Mouse (Mus musculus) retina, adult 2 months (tissue): Measurements from ENCODE around the gene Cpsf6.

Source experiments
- DNase-seq: peaks from one replicate; pipeline ENCODE4 v3.0.0-alpha.2; 2012; ENCODE audit warnings: low read depth, low spot score

The Cpsf6 gene

DNA sequence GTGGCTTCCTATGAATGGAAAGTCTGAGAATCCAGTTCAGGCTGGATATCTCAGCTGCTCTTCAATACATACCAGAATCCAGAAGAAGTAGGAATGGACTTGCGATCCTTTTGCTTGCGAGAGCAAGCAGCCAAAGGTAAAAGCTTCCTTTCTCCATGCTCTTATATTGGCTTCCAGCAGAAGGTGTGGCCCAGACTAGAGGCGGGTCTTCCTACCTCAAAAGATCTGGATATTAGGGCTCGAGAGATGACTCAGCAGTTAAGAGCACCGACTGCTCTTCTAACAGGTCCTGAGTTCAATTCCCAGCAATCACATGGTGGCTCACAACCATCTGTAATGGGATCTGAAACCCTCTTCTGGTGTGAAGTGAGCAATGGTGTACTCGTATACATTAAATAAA, at the start of gene Cpsf6:
Gene Cpsf6 (minus strand): TSS at position 108 of the 400 bp plus-strand sequence.
- no peak for DNase-seq

DNA sequence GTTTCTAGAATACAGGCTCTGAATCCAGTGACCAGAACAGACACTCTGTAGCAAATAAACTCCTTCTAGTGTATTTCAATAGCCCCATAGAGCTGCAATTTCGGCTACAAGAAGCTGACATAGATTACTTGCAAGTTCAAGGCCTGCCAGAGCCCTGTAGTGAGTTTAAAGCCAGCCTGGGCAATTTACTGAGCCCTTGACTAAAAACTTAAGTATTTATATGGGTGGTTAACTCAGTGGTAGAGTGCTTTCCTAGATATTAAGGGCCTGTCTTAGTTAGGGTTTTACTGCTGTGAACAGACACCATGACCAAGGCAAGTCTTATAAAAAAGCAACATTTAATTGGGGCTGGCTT, 46.8 kb upstream of the Cpsf6 start:
- no peak for DNase-seq

DNA sequence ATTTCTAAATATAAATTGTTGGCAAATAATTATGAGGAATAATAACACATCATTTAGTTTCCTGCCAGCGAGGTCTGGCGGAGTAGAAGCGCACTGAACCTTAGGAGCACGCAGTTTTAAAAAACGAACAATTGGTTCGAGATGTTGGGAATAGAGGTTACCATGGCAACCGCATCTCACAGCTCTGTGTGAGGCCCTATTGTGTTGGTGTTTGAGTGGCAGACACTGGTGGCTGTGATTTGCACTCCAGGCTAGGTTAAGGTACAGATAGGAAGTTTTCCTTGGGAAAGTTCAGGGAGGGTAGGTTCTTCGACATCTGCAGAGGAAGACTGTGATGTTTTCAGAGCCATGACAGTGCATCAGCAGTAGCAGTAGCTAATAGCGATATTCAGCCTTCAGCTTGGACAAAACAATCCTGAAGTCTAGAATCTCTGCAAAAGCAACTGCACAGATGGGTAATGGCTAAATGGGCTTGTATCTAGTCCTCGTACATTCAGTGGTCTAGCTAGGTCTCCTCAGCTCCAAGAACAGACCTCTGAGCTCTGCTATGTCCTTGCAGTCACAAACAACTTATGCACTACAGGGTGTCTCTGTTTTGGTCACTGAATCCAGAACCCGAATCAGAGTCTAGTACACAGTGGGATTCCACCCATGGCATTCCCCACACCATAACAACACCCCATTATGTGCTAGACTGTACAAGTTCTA, 46.2 kb upstream of the Cpsf6 start:
- no peak for DNase-seq

DNA sequence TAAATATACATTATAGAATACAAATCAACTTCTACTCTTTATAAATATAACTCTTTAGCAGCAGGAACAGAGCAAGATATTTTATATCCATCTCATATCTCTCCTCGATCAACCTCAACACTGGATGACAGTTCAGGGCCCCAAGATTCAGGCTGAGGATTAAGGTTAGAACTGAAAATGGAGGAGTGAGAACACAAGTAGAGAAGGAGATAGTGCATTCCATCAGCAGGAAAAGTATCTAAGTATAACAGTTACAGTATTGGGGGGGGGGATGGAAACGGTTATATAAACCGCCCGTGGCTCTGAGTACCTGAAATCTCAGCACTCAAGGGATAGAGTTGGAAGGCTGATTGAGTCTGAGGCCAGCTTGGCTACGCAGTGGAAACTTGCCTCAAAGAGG, 45.2 kb upstream of the Cpsf6 start:
- no peak for DNase-seq

DNA sequence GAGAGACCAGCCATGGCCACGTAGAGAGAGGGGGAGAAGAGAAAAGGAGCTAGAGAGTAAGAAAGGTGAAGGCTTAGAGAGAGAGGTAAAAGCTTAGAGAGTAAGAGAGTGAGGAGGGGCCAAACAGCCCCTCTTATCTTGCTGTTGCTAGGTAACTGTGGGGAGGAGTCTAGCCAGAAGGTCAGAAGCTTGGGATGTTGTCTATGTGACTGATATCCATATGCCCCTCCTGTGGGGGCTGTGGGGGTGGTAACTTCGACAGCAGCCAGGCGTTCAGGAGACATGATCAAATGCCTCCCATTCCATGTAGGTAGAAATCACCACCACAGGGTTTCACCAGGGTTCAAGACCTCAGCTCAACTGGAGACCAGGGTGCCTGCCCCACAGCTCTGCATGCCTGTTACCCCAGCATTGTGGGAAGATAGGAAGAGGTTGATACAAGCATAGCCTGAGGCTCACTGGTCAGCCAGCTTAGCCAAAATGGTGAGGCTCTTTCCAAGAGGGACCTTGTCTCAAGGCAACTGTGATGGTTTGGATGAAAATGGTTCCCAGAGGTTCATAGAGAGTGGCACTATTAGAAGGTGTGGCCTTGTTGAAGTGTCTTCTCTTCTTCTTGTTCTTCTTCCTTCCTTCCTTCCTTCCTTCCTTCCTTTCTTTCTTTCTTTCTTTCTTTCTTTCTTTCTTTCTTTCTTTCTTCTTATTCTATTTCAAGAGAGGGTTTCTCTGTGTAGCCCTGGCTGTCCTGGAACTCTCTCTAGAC, 44.5 kb upstream of the Cpsf6 start:
- no peak for DNase-seq

DNA sequence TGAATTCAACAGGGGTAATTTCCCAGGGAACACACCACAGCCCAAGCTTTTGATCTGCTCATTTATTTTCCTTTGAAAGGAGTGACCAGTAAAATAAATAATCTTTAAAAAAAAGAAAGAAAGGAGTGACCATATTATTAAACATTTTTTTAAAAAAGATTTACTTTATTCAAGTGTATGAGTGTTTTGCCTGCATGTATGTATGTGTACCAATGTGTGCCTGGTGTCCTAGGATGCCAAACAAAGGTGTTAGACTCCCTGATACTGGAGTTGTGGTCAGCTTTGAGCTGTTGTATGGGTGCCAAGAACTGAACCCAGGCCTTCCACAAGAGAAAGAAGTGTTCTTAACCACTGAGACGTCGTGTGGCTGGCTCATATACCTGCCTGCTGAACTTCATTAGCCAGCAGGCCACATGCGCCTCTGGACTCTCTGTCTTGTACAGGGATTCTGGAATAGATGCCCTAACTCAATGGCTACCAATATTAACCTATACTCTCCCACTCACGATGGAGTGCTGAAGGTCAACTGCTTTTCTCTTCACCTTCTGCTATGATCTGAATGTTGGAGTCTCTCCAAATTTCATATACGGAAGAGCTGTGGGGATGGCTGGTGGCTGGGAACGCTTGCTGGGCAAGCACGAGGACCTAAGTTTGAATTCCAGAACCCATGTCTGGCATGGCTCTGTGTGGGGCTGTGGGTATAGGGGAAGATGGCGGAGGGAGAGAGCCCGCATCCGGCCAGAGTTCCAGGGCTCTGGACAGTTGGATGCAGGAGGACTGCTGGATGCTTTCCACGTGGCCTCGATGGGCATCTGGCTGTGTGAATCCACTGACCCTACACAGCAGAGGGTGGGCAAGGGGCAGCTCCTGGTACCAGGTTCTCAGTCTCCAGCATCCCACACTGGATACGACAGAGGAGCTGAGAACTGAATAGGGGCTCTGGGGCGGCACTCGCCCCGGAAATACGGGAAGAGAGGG, 43.5 kb upstream of the Cpsf6 start:
- DNase-seq, result no peak

DNA sequence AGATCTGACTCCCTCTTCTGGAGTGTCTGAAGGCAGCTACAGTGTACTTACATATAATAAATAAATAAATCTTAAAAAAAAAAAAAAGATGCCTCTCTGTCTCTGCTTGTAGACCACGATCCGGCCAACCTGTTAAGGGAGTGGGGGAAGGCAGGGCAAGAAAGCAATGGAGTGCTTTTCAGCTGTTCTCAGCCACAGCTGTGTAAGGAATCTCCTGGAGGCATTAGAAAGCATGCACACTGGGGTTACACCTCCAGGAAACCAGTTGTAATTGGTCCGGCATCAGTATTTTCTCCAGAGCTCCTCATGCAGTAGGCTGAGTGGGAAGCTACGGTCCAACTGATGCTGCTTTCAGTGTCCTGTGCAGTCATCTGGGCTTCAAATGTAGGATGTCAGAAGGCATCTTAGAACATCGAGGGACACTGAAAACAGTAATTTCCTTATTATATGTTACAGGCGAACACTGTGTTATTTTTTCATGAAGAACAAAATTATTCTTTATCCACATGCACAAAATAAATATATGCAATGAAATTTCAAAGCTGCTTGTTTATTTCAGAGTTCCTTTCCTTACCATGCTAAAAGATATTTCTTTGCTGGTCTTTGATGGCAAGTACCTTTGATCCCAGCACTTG, 42.5 kb upstream of the Cpsf6 start:
- DNase-seq, result no peak

DNA sequence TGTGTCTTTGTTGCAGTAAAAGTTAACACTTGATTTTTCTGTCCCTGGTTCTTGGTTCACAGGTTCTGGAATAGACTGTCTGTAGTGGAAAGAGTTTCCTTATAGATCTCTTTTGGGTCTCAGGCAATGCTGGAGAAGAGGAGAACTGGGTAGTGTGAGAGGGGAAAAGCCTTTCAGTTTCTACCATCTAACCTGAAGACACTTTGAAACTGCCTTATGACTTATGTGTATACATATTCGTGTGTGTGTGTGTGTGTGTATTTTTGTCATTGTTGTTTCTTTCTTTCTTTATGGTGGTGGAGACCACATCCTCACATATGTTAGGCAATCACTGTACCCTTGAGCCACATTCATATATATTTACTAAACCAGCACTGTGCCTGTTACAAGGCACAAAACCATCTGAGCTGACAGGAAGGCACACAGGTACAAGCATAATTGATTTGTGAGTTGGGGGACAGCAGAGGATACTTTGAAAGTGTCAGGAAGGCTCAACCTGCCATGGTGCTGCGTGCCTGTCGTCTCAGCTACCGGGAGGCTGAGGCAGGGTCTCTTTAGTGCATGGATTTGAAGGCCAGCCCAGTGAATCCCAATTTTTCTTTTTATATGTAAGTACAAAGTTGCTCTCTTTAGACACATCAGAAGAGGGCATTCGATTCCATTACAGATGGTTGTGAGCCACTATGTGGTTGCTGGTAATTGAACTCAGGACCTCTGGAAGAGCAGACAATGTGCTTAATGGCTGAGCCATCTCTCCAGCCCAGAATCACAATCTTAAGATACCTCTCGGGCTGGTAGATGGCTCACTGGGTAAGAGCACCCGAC, 41.7 kb upstream of the Cpsf6 start:
- DNase-seq, result no peak

DNA sequence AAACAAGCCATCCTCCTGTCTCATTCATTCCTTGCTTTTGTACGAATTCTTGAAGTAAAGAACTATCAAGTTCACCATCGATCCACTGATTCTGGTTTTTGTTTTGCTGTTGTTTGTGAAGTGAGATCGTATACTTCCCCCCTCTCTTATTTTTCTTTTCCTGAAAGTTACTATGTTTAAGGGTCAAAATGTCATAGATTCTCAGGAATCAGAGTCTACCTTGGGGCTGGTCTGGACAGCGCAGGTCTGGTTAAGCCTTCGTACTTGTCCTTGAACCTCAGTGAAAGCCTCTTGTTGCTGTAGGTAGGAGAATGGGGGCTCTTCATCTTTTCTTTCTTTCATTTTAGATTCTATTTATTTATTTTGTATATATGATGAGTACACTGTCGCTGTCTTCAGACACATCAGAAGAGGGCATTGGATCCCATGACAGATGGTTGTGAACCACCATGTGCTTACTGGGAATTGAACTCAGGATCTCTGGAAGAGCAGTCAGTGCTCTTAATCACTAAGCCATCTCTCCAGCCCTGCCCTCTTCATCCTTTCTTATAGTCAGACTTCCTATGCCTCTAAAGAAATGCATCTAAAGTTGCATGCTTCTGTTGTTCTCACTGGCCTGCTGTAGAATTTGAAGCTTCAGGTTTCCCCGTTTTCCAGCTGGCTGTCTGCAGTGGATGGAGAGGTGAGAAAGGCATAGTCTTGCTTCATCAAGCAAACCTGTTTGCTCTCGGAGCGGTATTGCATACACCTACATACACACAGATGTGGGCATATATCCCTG, 40.9 kb upstream of the Cpsf6 start:
- no peak for DNase-seq

DNA sequence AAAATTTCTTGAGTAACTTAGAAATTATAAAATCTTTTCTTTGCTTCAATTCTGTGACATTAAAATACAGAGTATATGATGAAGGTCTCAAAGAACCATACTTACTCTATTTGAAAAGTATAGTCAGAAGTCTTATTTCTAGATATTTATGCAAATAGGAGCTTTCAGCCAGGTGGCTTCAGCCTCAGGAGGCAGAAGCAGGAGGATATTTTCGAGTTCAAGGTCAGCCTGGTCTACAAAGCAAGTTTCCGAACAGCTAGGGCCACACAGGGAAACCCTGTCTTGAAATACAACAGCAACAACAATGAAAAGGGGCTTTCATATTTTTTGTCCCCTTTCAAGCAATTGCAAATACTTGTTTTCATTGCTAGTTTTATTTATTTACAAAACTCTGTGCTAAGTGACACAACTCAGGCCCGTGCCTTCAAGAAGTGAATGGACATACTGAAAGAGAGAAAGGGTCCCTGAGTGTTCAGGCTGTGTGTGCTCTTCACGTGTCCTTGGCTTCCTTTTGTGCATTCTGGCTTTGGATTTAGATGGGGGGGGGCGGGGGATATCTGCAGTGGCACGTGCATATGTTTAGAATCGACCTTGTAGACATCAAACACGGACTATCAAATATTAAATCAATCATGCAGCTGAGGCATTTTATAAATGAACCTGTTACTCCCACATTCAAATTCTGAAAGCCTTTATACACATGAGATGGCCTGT, 39.9 kb upstream of the Cpsf6 start:
- DNase-seq, result no peak

DNA sequence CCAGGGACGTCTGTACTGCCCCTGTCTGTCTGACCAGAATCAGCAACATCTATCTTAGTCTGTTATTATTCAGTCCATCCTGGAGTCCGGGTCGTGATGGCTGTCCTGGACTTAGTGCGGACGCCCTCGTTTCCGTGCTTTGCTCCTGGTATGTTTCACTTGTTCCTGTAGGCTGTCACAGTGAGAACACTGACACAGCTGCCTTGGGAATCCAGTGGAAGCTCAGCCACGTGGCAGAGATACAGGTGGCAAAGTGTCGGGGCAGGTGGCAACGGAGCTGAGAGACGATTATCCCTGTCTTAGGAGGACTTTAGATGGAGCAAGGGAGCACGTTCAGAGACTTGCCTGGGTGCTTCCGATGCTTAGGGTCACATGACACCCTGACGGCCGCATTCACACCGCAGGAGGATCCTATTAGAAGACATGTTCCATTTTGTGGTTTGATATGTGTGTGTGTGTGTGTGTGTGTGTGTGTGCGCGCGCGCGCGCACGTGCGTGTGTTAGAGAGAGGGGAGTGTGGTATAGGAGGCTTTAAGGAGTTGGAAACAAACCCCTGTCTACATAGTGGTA, 38.9 kb upstream of the Cpsf6 start:
- DNase-seq, result no peak

DNA sequence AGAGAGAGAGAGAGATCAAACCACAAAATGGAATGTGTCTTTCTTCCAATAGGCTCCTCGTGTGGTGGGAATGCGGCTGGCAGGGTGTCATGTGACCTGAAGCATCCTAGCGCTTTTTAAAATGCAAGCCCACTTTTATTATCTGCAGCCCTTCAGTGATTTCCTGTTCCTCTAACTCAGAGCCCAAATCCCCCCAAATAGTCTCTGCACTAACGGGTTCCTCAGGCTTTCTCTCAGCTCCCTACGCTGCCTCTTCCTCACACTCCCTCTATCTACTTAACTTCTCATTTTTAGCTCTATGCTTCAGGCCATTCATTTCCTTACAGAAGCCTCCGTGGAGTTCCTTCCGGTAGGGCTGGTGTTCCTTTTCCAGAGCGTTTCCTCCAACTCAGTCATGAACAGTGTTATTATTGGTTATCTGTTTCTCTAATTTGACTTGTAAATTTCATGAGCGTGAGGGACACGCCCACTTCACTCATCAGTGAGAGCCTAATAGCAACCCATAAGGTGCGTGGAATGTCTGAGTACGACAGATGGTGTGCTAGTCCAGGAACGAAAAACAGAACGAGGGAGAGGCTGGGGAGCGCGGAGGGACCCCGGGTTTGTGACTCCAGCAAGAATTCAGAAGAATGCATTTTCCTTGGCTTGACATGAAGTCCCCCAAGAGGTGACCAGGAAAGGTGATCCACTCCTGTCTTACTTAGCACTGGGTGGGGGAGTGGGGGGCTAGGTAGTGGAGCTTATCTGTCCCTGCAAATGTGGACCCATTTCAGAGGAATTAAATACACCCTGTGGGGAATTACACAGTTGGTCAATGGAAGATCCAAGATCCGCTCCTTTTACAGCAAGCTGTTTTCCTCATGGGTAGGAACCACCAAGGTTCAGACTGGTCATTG, 38.2 kb upstream of the Cpsf6 start:
- no peak for DNase-seq

DNA sequence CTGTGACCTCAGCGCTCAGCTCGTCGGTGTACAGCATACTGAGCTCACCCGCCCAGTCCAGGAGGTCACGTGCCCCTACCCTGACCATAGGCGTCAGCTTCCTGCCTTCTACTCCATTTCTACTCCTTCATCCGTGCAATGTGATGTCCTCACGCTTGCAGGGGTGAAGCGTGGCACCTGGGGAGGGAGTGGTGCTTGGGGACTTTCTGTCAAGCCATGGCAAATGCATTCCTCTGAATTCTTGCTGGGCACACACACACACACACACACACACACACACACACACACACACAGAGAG, 37.6 kb upstream of the Cpsf6 start:
- no peak for DNase-seq

DNA sequence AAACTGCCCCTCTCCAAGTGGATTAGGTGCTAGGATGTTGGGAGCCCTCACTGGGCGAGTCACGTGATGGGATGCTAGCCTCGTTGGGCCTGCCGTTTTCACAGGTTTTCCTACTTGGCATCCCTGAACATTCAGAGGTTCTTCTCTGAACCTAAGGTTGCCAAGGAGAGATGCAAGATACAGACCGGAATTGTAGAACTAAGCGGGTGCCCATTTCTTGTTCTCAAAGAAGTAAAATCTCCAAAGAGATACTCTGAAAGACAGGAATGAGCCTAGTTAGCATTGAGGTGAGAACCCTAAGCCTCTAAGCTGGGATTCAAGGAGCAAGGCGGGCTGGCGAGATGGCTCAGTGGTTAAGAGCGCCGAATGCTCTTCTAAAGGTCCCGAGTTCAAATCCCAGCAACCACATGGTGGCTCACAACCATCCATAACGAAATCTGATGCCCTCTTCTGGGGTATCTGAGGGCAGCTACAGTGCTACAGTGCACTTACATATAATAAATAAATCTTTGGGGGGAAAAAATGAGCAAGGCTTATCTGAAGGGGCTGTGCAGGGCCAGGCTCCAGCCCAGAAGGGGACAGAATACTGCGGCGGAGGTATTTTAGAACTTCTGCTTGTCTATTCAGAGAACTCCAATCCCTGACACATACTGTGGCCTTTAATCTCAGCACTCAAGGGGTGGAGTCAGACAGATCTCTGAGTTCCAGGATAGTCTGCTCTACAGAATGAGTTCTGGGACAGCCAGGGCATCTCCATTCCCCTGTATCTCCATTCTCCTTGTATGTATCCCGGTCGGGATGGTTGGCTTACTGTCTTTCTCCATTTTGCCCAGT, 37.0 kb upstream of the Cpsf6 start:
- DNase-seq, result no peak

DNA sequence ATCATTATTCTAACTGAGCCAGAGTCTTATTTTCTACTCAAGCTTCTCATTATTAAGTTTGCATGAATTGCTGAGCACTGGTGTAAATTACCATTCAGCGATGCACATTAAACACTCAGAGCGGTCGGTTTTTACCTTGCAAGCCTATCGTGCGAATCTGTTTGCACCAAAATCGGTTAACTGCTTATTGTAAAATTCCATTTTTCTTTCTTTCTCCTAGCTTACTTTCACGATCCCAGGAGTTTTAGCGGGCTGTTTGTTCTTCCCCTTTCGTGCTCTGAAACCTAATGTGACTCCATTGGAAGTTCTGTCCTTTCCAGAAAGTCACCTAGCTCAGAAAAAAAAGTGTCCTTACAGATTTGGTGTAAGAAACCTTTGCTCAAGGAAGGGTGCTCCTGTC, 36.3 kb upstream of the Cpsf6 start:
- DNase-seq, result no peak

DNA sequence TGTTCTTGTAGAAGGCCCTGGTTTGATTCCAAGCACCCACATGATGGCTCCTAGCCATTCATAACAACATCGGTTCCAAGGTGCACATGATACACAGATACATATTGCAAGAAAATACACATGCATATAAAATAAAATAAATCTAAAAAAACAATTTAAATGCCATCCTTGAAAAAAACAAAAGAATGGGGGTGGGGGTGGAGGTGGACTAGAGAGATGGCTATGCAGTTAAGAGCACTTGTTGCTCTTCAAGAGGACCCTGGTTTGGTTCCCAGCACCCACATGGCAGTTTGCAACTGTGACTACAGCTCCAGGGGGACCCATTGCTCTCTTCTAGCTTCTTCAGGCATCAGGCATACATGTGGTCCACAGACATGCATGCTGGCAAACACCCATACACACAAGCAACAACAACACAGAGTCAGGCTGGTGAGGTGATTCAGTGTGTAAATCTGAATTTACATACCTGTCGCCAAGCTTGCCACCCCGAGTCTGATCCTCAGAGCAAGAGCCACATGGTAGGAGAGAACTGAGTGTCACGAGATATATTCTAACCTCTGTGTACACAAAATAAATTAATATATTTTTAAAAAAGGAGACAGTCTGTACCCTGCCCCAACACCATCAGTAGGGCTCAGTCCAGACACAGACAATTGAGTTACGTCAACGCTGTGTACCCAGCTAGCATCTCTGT, 35.7 kb upstream of the Cpsf6 start:
- no peak for DNase-seq

DNA sequence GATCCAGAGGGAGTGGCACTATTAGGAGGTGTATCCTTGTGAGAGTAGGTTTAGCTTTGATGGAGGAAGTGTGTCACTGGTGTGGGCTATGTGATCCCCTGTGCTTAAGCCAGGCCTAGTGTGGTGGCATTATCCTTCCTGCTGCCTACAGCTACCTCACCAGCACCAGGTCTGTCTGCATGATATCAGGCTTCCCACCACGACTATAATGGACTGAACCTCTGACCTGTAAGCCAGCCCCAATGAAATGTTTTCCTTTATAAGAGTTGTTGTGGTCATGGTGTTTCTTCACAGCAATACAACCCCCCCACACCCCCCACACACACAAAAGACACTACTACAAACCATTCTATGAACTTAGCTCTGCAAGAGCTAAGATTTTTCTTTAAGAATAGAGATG, 34.9 kb upstream of the Cpsf6 start:
- no peak for DNase-seq
